Mouse (Mus musculus): ENCODE measurements around the gene Unc5b. TPM values are rescaled to one million over a fixed set of nuclear protein-coding genes. Genes with fewer than 3 reads are reported as not detected.
"Not testable (repeated sequence)": the region's sequence is repeated elsewhere in the genome, so short reads cannot be mapped to it uniquely, and the experiment has no call there.

Gene Unc5b
- total RNA-seq, 2 experiments from 2014 or later = 5.9 to 8.3 TPM

GRCm38 (mm10) chr10:60753261-60753660, 78.1 kb downstream of the Unc5b start:
- DNase-seq = peak in 1 of 2 experiments; percentile 34

- DNase-seq = peak; percentile 99 to 100
Observed at GRCm38 (mm10) chr10:60752040-60753020, 79.1 kb downstream of the Unc5b start, which contains the start of gene Slc29a3. Gene Slc29a3, minus strand, starts transcription at chr10:60752794.

GRCm38 (mm10) chr10:60747667-60748212, 83.6 kb downstream of the Unc5b start:
- DNase-seq = no peak

GRCm38 (mm10) chr10:60746512-60746911, 84.9 kb downstream of the Unc5b start:
- no peak for DNase-seq

- DNase-seq = no peak
Observed at GRCm38 (mm10) chr10:60744543-60745290, 86.7 kb downstream of the Unc5b start.

GRCm38 (mm10) chr10:60743681-60744080, 87.7 kb downstream of the Unc5b start:
- DNase-seq = no peak

- DNase-seq = peak; percentile 53 to 62
Observed at GRCm38 (mm10) chr10:60742942-60743341, 88.4 kb downstream of the Unc5b start.

GRCm38 (mm10) chr10:60742296-60742695, 89.1 kb downstream of the Unc5b start:
- DNase-seq = not testable (repeated sequence)

GRCm38 (mm10) chr10:60741435-60741834, 89.9 kb downstream of the Unc5b start:
- DNase-seq = no peak

- DNase-seq = no peak
Observed at GRCm38 (mm10) chr10:60739619-60740363, 91.6 kb downstream of the Unc5b start.

GRCm38 (mm10) chr10:60737886-60738640, 93.3 kb downstream of the Unc5b start:
- DNase-seq = peak in 1 of 2 experiments; percentile 33

- DNase-seq = peak; percentile 76 to 80
Observed at GRCm38 (mm10) chr10:60737169-60737728, 94.1 kb downstream of the Unc5b start.

- no peak for DNase-seq
Observed at GRCm38 (mm10) chr10:60735737-60736136, 95.6 kb downstream of the Unc5b start.

GRCm38 (mm10) chr10:60733471-60733870, 97.9 kb downstream of the Unc5b start:
- DNase-seq = peak in 1 of 2 experiments; percentile 20

- peak; percentile 66 for DNase-seq
Observed at GRCm38 (mm10) chr10:60732397-60732861, 99.0 kb downstream of the Unc5b start.

- DNase-seq = no peak
Observed at GRCm38 (mm10) chr10:60731742-60732141, 99.6 kb downstream of the Unc5b start.

- no peak for DNase-seq
Observed at GRCm38 (mm10) chr10:60727301-60727700, 104.1 kb downstream of the Unc5b start.

GRCm38 (mm10) chr10:60726896-60727295, 104.5 kb downstream of the Unc5b start:
- DNase-seq = no peak

- no peak for DNase-seq
Observed at GRCm38 (mm10) chr10:60724496-60724895, 106.9 kb downstream of the Unc5b start.

- no peak for DNase-seq
Observed at GRCm38 (mm10) chr10:60723345-60723744, 108.0 kb downstream of the Unc5b start.
